Mouse (Mus musculus) heart, postnatal 0 days (tissue): Measurements from ENCODE around the gene Arcn1. TPM values are rescaled to one million over a fixed set of nuclear protein-coding genes. Genes with fewer than 3 reads are reported as not detected.

ENCODE experiments used
- ATAC-seq: fragments of 200-750 bp; cut with Nextera tagmentation; 2 replicates; pipeline ENCODE4 v1.8.0; 2017; ENCODE audit warnings: low read depth, moderate number of reproducible peaks, moderate library complexity; ENCODE audit not compliant: insufficient read depth
- DNase-seq: peaks from one replicate; pipeline ENCODE4 v3.0.0-alpha.2; 2016; ENCODE audit warnings: low spot score
- H3K27ac ChIP-seq: fragments of 300-500 bp; sonication (generic); 2 replicates; pipeline ENCODE4 v1.5.1; 2014; ENCODE audit warnings: low read depth, mild to moderate bottlenecking
- H3K27me3 ChIP-seq: fragments of 300-500 bp; sonication (generic); 2 replicates; pipeline ENCODE4 v1.6.1; 2014; ENCODE audit warnings: low read length, mixed read lengths; ENCODE audit not compliant: control insufficient read depth, insufficient read depth
- H3K36me3 ChIP-seq: fragments of 300-500 bp; sonication (generic); replicated peaks from 2 replicates; pipeline ENCODE4 v1.6.1; 2014; ENCODE audit warnings: low read length, mixed read lengths; ENCODE audit not compliant: control insufficient read depth, insufficient read depth
- H3K4me1 ChIP-seq: fragments of 300-500 bp; sonication (generic); 2 replicates; pipeline ENCODE4 v1.6.1; 2014; ENCODE audit warnings: antibody characterized with exemption; ENCODE audit not compliant: control insufficient read depth, insufficient read depth
- H3K4me2 ChIP-seq: fragments of 300-500 bp; sonication (generic); 2 replicates; pipeline ENCODE4 v1.6.1; 2014; ENCODE audit warnings: low read depth, mild to moderate bottlenecking, low read length, moderate library complexity
- H3K4me3 ChIP-seq: fragments of 300-500 bp; sonication (generic); 2 replicates; pipeline ENCODE4 v1.5.1; 2014; ENCODE audit warnings: low read depth, low read length
- H3K9ac ChIP-seq: fragments of 300-500 bp; sonication (generic); replicated peaks from 2 replicates; pipeline ENCODE4 v1.6.1; 2014; ENCODE audit warnings: low read depth, low read length, mixed read lengths
- H3K9me3 ChIP-seq: fragments of 300-500 bp; sonication (generic); replicated peaks from 2 replicates; pipeline ENCODE4 v1.6.1; 2016; ENCODE audit warnings: low read length; ENCODE audit not compliant: control insufficient read depth
- CTCF ChIP-seq: IDR thresholded peaks from 2 replicates; pipeline ENCODE4 v1.5.1; 2016; ENCODE audit warnings: antibody characterized with exemption, control low read depth, low read depth
- EP300 ChIP-seq: IDR thresholded peaks from 2 replicates; pipeline ENCODE4 v1.6.1; 2016; ENCODE audit warnings: antibody characterized with exemption, low read depth
- WGBS: fragments of 180-500 bp; shearing (Covaris S2); extraction: QIAGEN DNeasy Blood & Tissue Kit; methylation state at CpG from one replicate; pipeline ENCODE4 v1.1.7; 2014; 5-methylcytosine and 5-hydroxymethylcytosine counted together
- polyA plus RNA-seq: library from polyadenylated mRNA; unstranded; fragments of >200 nt; fragmentation: Nextera tagmentation; extraction: Ambion mirVana; gene quantifications from 2 replicates; pipeline ENCODE4 v1.2.1, GENCODE M21; 2015
- total RNA-seq: library from RNA; depleted of rRNA; stranded (reverse); fragments of >200 nt; gene quantifications from 2 replicates; pipeline ENCODE4 v1.2.3, GENCODE M21; 2014; ENCODE audit warnings: low replicate concordance

Arcn1 gene
- total and polyA plus RNA-seq, 2 experiments from 2014 or later = 71.6 to 78.3 TPM

DNA sequence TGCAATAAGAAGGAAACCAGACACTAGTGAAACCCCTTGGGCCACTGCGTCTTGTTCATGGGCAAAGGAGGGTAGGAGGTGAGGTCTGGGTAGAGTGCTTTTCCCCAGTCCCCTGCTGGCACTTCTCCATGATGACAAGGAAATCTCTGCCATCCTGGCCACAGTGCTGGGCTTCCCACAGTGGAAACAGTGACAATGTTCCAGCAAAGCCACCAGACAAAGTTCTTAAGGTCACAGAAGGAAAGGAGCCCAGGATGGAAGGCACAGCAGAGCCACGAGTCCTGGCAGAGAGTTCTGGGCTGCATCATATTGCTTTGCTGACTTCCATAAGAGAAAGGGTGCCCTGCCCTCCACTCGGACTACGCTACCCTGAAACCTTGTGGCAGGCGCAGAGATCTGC, 37.9 kb upstream of the Arcn1 start:
- DNase-seq = no peak
- H3K9ac ChIP-seq = no peak overlapping the region
- no peaks in the 10 kb centered on the region for H3K9me3 ChIP-seq
- WGBS = 92% methylated on average over 5 of the region's 5 CpGs
- ATAC-seq = no peak
- TF ChIP-seq EP300 (no peak), CTCF (no peak)
- no peak overlapping the region for H3K27ac ChIP-seq
- H3K27me3 ChIP-seq = no peaks in the 10 kb centered on the region
- no peaks in the 10 kb centered on the region for H3K4me1 ChIP-seq
- H3K4me2 ChIP-seq = no peak overlapping the region
- peaks cover 56% of the 10 kb centered on the region for H3K36me3 ChIP-seq
- no peak overlapping the region for H3K4me3 ChIP-seq

DNA sequence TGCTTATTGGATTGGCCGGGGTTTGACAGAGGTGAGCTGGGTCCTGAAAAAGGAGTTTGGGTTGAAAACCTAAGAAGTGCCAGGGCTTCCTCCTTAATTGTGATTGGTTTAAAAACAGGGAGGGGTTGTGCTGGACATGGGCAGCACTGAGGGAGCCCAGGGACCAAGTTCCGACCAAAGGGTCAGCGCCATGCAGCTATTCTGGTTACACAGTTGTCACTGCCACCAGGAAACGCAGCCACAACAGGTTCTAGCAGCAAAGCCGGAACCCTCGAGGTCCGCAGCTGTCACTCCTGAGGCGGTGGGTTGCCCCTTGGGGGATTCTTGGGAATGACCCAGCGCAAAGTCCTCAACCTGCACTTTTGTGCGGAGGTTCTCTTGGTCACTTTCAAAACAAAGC, 37.0 kb upstream of the Arcn1 start:
- Histone ChIP-seq H3K4me1 (0 out of 2 replicates have a peak, but pooled peaks cover 4% of the 10 kb centered on the region), H3K4me3 (no peak overlapping the region), H3K27ac (no peak overlapping the region), H3K36me3 (peaks cover 48% of the 10 kb centered on the region), H3K27me3 (no peaks in the 10 kb centered on the region), H3K9me3 (no peaks in the 10 kb centered on the region), H3K4me2 (no peak overlapping the region), H3K9ac (no peak overlapping the region)
- DNase-seq (no peak), ATAC-seq (no peak)
- no peak for TF ChIP-seq CTCF
- no peak for TF ChIP-seq EP300
- 92% methylated on average over 10 of the region's 10 CpGs for WGBS

DNA sequence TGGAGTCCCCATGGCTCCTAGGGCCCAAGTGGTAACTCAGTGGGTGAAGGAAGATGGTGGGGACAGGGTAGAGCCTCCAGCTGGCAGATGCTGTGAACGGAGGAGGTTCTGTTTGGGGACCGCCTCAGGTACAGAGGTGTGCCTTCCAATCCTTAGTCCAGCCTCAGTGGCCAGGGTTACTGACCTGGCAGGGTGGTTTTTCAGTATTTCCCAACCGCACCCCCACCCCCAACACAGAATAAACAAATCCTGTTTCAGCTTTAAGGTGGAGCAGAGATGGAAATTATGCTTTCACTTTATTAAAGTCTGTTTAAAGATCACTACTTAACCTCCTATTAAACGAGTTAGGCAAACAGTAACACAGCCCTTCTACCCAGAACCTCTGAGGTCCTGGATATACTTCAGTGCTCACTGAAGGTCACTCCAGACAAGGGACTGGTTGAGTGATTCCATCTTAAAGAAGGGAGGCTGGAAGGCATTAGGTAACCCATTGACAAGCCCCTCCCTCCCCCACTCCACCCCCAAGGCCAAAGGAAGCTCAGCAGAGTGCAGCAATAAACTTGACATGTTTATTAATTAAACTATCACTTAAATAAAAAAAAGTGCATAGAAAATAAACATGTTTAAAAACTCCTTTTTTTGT, 35.3 kb upstream of the Arcn1 start, which contains the start of gene Ttc36:
Gene Ttc36 (minus strand): TSS at position 265 of the 643 bp plus-strand sequence.
- ATAC-seq (no peak), DNase-seq (no peak)
- Histone ChIP-seq H3K4me3 (no peak within 1 kb of the TSS), H3K9me3 (no peaks in the 10 kb centered on the region), H3K36me3 (peaks cover 30% of the 10 kb centered on the region), H3K9ac (no peak within 1 kb of the TSS), H3K27me3 (no peaks in the 10 kb centered on the region; the same call in 1 of the 2 replicates), H3K27ac (no peak within 1 kb of the TSS), H3K4me1 (peaks cover 13% of the 10 kb centered on the region; the same call in 1 of the 2 replicates), H3K4me2 (no peak within 1 kb of the TSS)
- 72% methylated on average over 4 of the region's 4 CpGs for WGBS
- TF ChIP-seq CTCF (no peak), EP300 (no peak)

DNA sequence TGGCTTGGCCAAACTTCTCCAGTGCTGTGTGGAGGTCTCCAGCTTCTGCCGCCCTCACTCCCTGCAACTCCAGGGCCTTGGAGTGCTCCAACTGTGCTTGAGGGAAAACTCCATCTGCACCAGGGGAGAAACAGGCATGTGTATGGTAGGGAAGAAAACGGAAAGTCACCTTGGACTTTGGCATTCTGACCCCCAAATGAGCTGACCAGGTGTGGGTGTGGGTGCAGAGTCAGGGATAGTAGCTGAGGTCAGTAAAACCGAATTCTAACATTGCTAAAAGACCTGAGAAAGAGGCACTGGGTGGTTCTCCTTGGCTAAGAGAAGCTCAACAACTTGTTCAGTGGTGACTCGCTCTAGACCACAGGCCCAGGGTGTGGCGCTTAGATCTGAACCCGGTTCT, 34.0 kb upstream of the Arcn1 start:
- DNase-seq (no peak), ATAC-seq (no peak)
- 69% methylated on average over 6 of the region's 6 CpGs for WGBS
- peaks cover 17% of the 10 kb centered on the region for H3K36me3 ChIP-seq
- no peaks in the 10 kb centered on the region; the same call in 1 of the 2 replicates for H3K27me3 ChIP-seq
- H3K4me3 ChIP-seq = no peak overlapping the region
- H3K9ac ChIP-seq = no peak overlapping the region
- no peak for TF ChIP-seq CTCF
- TF ChIP-seq EP300 = no peak
- no peak overlapping the region for H3K4me2 ChIP-seq
- H3K4me1 ChIP-seq = peaks cover 13% of the 10 kb centered on the region; the same call in 1 of the 2 replicates
- no peak overlapping the region for H3K27ac ChIP-seq
- H3K9me3 ChIP-seq = no peaks in the 10 kb centered on the region

DNA sequence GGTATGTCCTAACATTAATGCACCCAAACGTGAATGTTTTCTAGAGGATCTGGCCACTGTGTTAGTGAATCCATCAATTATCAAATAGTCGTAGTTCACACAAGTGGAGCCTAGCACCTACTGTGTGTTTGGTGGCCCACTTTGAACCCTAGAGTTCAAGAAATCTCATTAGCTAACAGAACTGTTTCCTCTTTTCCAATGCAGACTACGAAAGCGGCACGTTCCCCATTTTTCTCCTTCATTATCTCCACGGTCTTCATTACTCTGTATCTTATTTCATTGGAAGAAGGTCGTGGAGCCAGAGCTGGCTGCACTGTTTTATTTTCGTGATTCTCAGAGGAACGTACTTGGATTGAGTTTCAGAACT, 32.3 kb upstream of the Arcn1 start:
- Histone ChIP-seq H3K4me2 (peak overlapping the region; percentile 97), H3K36me3 (peaks cover 3% of the 10 kb centered on the region; the same call in 1 of the 2 replicates), H3K4me3 (peak overlapping the region; percentile 66), H3K4me1 (peaks cover 13% of the 10 kb centered on the region; the same call in 1 of the 2 replicates), H3K27ac (no peak overlapping the region), H3K9ac (no peak overlapping the region), H3K27me3 (no peaks in the 10 kb centered on the region; the same call in 1 of the 2 replicates), H3K9me3 (no peaks in the 10 kb centered on the region)
- DNase-seq = no peak
- no peak for TF ChIP-seq EP300
- no peak for TF ChIP-seq CTCF
- WGBS = 47% methylated on average over 9 of the region's 9 CpGs
- ATAC-seq = no peak
